Mouse (Mus musculus): Measurements from ENCODE around the gene Epgn. TPM values are rescaled to one million over a fixed set of nuclear protein-coding genes. Genes with fewer than 3 reads are reported as not detected.

The Epgn gene
- polyA plus RNA-seq, 1 experiment = not detected

DNA sequence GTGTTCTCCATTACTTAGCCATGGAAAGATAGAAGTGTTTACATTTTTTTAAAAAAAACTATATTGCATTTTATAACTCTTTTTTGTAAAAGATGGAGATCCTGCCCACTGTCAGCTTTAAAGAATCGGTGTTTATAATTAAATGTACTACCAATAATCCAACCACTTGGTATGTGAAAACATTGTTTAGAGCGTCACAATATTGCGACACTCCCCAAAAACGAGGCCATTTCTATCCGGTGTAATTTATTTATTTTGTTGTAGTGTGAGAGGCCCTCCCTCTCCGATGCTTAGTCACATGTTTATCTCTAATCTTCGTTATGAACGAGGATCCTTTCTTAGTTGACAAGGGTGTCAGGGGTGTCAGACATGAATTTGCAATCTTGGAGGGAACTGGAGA is 21.1 kb downstream of the Epgn start:
- Histone ChIP-seq H3K27ac (ENCODE audit: insufficient read depth, low read depth, low read length) (no peak overlapping the region), H3K27me3 (replicated peaks; ENCODE audit: control insufficient read depth, insufficient read depth, low read length) (no peaks in the 10 kb centered on the region), H3K36me3 (ENCODE audit: control insufficient read depth, insufficient read depth, low read length) (no peaks in the 10 kb centered on the region), H3K4me1 (ENCODE audit: control insufficient read depth, insufficient read depth, low read length) (no peaks in the 10 kb centered on the region), H3K4me3 (ENCODE audit: insufficient read depth, low read depth, low read length) (no peak overlapping the region)
- DNase-seq = no peak
- 83% methylated on average over 8 of the region's 8 CpGs for WGBS
- TF ChIP-seq POLR2A (IDR thresholded peaks at IDR 0.05; ENCODE audit: low read depth, low read length) (no peak), CTCF (conservative IDR thresholded peaks at IDR 0.05; ENCODE audit: insufficient read depth, insufficient read length, low read depth, low read length) (no peak)

DNA sequence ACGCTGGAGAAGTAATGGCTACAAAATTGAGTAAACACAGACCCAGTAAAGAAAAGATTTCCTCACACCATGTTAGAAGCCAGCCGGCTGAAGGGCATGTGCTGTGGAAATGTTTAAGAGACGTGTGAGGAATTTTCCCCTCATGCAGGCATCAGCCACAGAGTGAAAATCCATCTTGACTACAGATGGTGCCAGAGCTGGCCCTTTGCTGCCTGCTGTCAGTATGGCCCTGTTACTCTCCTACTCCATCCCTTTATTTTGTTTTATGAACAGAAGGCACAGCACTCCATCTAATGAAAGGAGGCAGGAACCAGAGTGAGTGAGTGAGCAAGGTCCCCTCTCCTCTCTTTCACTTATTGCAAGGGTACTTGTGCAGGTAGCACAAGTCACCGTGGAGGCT is 45.1 kb downstream of the Epgn start:
- H3K4me3 ChIP-seq (ENCODE audit: insufficient read depth, low read depth, low read length) = no peak overlapping the region
- TF ChIP-seq POLR2A (IDR thresholded peaks at IDR 0.05; ENCODE audit: low read depth, low read length) (no peak), CTCF (conservative IDR thresholded peaks at IDR 0.05; ENCODE audit: insufficient read depth, insufficient read length, low read depth, low read length) (no peak)
- DNase-seq = no peak
- no peaks in the 10 kb centered on the region; the same call in 1 of the 2 replicates for H3K27me3 ChIP-seq (replicated peaks; ENCODE audit: control insufficient read depth, insufficient read depth, low read length)
- WGBS = 87% methylated on average over 4 of the region's 4 CpGs
- H3K36me3 ChIP-seq (ENCODE audit: control insufficient read depth, insufficient read depth, low read length) = no peaks in the 10 kb centered on the region
- no peak overlapping the region for H3K27ac ChIP-seq (ENCODE audit: insufficient read depth, low read depth, low read length)
- no peaks in the 10 kb centered on the region for H3K4me1 ChIP-seq (ENCODE audit: control insufficient read depth, insufficient read depth, low read length)

DNA sequence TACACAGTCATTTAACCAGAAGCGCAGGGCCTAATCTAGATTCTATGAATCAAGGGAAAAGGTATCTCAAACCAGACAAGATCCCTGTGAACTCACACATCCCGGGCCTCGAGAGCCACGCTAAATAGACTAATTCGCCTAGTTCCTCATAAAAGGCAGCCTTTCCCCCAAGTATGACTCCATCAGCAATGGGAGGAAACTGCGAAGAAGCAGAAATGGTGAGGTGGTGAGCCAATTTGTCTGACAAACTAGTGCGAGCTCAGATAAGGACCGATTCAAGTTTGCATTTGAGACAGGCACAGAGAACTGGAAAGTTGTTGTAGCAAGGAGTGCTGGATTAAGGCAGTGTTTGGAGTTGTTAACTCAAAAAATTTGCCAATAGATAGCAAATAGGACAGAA is 46.4 kb downstream of the Epgn start:
- WGBS = 84% methylated on average over 8 of the region's 8 CpGs
- no peak overlapping the region for H3K4me3 ChIP-seq (ENCODE audit: insufficient read depth, low read depth, low read length)
- no peaks in the 10 kb centered on the region; the same call in 1 of the 2 replicates for H3K27me3 ChIP-seq (replicated peaks; ENCODE audit: control insufficient read depth, insufficient read depth, low read length)
- no peak for DNase-seq
- H3K36me3 ChIP-seq (ENCODE audit: control insufficient read depth, insufficient read depth, low read length) = no peaks in the 10 kb centered on the region
- H3K27ac ChIP-seq (ENCODE audit: insufficient read depth, low read depth, low read length) = no peak overlapping the region
- H3K4me1 ChIP-seq (ENCODE audit: control insufficient read depth, insufficient read depth, low read length) = no peaks in the 10 kb centered on the region
- no peak for TF ChIP-seq POLR2A (IDR thresholded peaks at IDR 0.05; ENCODE audit: low read depth, low read length)
- TF ChIP-seq CTCF (conservative IDR thresholded peaks at IDR 0.05; ENCODE audit: insufficient read depth, insufficient read length, low read depth, low read length) = no peak

DNA sequence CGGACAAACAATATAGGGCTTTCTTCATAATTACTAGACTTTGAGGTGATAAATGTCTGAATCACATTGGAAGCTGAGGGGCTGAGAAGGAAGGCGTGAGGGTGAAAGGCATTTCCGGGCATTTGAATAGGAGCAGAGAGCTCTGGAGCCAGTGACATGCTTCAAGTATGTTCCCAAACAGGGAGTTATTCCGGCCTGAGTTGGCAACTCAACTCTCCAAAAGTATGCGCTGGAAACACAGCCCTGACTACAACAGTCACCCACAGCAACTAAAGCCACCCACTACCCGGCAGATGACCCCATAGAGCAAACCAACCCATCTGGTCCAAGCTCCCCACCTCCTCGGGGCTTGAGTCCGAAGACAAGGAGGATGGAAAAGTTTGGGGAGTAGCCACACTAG is 46.8 kb downstream of the Epgn start:
- no peak for DNase-seq
- Histone ChIP-seq H3K27me3 (replicated peaks; ENCODE audit: control insufficient read depth, insufficient read depth, low read length) (no peaks in the 10 kb centered on the region; the same call in 1 of the 2 replicates), H3K36me3 (ENCODE audit: control insufficient read depth, insufficient read depth, low read length) (no peaks in the 10 kb centered on the region), H3K4me1 (ENCODE audit: control insufficient read depth, insufficient read depth, low read length) (no peaks in the 10 kb centered on the region), H3K27ac (ENCODE audit: insufficient read depth, low read depth, low read length) (no peak overlapping the region), H3K4me3 (ENCODE audit: insufficient read depth, low read depth, low read length) (no peak overlapping the region)
- TF ChIP-seq POLR2A (IDR thresholded peaks at IDR 0.05; ENCODE audit: low read depth, low read length) = no peak
- no peak for TF ChIP-seq CTCF (conservative IDR thresholded peaks at IDR 0.05; ENCODE audit: insufficient read depth, insufficient read length, low read depth, low read length)
- WGBS = 49% methylated on average over 8 of the region's 8 CpGs

DNA sequence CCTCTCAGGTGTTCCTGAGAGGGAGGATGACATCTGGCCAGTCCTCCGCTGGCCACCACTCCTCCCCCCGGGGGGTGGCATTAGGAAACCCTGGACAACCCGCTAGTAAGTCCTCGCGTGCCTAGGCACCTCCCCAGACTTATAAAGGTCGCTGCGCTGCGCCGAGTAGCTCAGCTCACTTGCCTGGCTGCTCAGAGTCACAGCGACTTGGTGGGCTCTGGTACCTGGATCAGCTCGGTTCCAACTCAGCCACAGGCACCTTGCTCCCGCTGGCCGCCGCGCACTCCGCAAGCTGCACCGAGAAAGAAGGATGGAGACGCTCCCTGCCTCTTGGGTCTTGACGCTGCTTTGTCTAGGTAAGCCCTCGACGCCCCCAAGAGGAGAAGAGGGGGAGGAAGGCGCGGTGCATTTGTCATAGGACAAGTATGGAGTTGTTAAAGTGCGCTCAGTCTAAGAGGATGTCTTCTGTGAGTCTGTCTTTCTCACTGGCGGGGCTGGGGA is 47.2 kb downstream of the Epgn start, which contains the start of gene Ereg:
Gene Ereg (plus strand): TSS at position 173 of the 501 bp plus-strand sequence.
- Histone ChIP-seq H3K36me3 (ENCODE audit: control insufficient read depth, insufficient read depth, low read length) (no peaks in the 10 kb centered on the region), H3K27ac (ENCODE audit: insufficient read depth, low read depth, low read length) (no peak within 1 kb of the TSS), H3K4me3 (ENCODE audit: insufficient read depth, low read depth, low read length) (no peak within 1 kb of the TSS), H3K4me1 (ENCODE audit: control insufficient read depth, insufficient read depth, low read length) (no peaks in the 10 kb centered on the region), H3K27me3 (replicated peaks; ENCODE audit: control insufficient read depth, insufficient read depth, low read length) (no peaks in the 10 kb centered on the region; the same call in 1 of the 2 replicates)
- DNase-seq = no peak
- TF ChIP-seq CTCF (conservative IDR thresholded peaks at IDR 0.05; ENCODE audit: insufficient read depth, insufficient read length, low read depth, low read length) (no peak), POLR2A (IDR thresholded peaks at IDR 0.05; ENCODE audit: low read depth, low read length) (no peak)
- WGBS = 3% methylated on average over 25 of the region's 25 CpGs

DNA sequence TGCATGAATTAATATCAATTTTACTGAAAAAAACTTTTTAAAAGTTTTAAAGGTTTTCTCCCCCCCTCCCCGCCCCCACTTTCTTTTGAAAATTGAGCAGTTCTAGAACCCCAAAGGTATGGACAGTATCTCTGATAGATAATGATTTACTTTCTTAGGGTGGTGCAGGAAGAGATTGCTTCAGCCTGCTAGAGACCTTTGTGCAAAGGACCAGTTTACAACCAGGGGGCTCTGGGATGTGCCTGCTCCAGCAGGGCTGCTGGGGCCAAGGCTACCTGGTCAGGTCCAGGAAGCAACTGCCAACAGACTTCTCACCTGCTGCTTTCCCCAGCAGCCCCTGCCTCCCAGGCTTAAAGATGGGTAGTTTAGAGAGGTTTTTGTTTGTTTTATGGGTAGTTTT is 47.8 kb downstream of the Epgn start:
- Histone ChIP-seq H3K4me3 (ENCODE audit: insufficient read depth, low read depth, low read length) (no peak overlapping the region), H3K27me3 (replicated peaks; ENCODE audit: control insufficient read depth, insufficient read depth, low read length) (no peaks in the 10 kb centered on the region; the same call in 1 of the 2 replicates), H3K36me3 (ENCODE audit: control insufficient read depth, insufficient read depth, low read length) (no peaks in the 10 kb centered on the region), H3K27ac (ENCODE audit: insufficient read depth, low read depth, low read length) (no peak overlapping the region), H3K4me1 (ENCODE audit: control insufficient read depth, insufficient read depth, low read length) (no peaks in the 10 kb centered on the region)
- WGBS = 76% methylated on average over 1 of the region's 1 CpGs
- no peak for DNase-seq
- TF ChIP-seq CTCF (conservative IDR thresholded peaks at IDR 0.05; ENCODE audit: insufficient read depth, insufficient read length, low read depth, low read length) (no peak), POLR2A (IDR thresholded peaks at IDR 0.05; ENCODE audit: low read depth, low read length) (no peak)

DNA sequence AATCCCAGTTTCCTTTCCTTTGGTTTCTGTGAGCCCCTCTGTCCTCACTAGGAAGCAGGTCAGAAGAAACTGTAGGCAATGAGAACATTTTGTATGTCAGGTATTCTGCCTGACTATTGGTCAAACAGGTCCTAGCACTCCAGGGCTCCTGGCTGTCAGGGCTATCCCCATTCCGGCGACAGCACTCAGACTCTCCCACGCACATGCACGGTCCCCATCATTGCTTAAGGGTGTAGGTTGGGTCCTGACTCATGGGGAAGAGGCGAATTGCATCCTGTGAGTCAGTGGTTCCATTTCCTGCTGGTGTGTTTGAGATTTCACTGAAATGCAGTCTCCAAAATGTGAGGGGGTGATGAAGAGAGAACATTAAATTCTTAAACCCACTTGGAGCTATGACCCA is 55.8 kb downstream of the Epgn start:
- Histone ChIP-seq H3K4me1 (ENCODE audit: control insufficient read depth, insufficient read depth, low read length) (no peaks in the 10 kb centered on the region), H3K4me3 (ENCODE audit: insufficient read depth, low read depth, low read length) (no peak overlapping the region), H3K27me3 (replicated peaks; ENCODE audit: control insufficient read depth, insufficient read depth, low read length) (no peaks in the 10 kb centered on the region), H3K27ac (ENCODE audit: insufficient read depth, low read depth, low read length) (no peak overlapping the region), H3K36me3 (ENCODE audit: control insufficient read depth, insufficient read depth, low read length) (no peaks in the 10 kb centered on the region)
- TF ChIP-seq CTCF (conservative IDR thresholded peaks at IDR 0.05; ENCODE audit: insufficient read depth, insufficient read length, low read depth, low read length) (no peak), POLR2A (IDR thresholded peaks at IDR 0.05; ENCODE audit: low read depth, low read length) (no peak)
- 54% methylated on average over 5 of the region's 5 CpGs for WGBS
- no peak for DNase-seq

Other genes starting within 250 kb of the Epgn start
- 0.12 TPM in 1 of 2 replicates, not detected in the other for gene Cxcl3, start 241.4 kb upstream of the Epgn start, polyA plus RNA-seq (2012; rRNA removed)
- not detected in 2 replicates for gene Cxcl15, start 232.9 kb upstream of the Epgn start, polyA plus RNA-seq (2012; rRNA removed)
- 0.69 and 1.6 TPM in 2 replicates for gene Cxcl1, start 136.2 kb upstream of the Epgn start, polyA plus RNA-seq (2012; rRNA removed)
- gene Cxcl2, start 123.6 kb upstream of the Epgn start, polyA plus RNA-seq (2012; rRNA removed) = 0.42 and 1.1 TPM in 2 replicates
- gene Mthfd2l, start 96.3 kb upstream of the Epgn start, polyA plus RNA-seq (2012; rRNA removed) = 23.4 and 45.0 TPM in 2 replicates
- 0.03 TPM in 1 of 2 replicates, not detected in the other for gene Ereg, start 47.2 kb downstream of the Epgn start, polyA plus RNA-seq (2012; rRNA removed)
- gene Areg, start 112.1 kb downstream of the Epgn start, polyA plus RNA-seq (2012; rRNA removed) = not detected in 2 replicates

Data from kidney, adult 2 months (tissue).